Mouse (Mus musculus) yolk sac, embryonic 10.5 days (tissue): Measurements from ENCODE around the gene Stxbp6.

Experiments
- DNase-seq: peaks from one replicate; pipeline ENCODE4 v3.0.0-alpha.2; 2017; ENCODE audit warnings: low spot score

Stxbp6 gene

DNA sequence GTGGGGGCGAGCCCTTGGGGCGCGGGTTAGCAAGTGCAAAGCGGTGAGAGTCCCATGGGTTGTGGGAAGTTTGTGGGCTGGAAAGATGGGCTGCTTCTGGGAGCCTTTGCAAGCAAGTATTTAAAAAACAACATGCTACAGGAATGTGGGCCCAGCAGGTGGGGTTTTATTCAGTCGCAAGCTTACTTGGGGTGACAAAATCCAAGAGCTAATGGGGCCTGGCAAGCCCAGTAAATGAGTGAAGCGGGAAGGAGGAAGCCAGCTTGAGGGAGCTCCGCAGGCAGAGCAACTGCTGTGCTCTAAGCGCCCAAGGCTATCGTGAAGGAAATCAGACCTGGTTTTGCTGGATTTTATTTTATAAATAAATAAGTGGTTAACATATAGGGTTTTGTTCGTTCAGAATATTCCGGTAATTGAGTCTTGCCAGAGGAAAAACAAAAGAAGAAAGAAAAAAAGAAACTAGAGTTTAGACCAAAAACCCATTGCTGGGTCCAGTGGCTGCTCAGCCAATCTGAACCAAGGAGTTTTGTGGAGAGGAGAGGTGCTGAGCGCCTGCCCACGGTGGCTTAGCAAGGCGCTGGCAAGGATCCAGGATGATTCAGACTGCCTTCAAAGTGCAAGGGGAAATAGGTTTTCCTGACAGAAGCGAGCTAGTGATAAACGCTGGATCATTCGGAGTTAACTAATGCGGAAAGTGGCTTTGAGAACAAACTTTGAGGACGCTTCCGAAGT, at the start of gene Stxbp6:
Gene Stxbp6, minus strand, starts transcription at position 99 of the 732 bp plus-strand sequence.
- peak; percentile 70 for DNase-seq

DNA sequence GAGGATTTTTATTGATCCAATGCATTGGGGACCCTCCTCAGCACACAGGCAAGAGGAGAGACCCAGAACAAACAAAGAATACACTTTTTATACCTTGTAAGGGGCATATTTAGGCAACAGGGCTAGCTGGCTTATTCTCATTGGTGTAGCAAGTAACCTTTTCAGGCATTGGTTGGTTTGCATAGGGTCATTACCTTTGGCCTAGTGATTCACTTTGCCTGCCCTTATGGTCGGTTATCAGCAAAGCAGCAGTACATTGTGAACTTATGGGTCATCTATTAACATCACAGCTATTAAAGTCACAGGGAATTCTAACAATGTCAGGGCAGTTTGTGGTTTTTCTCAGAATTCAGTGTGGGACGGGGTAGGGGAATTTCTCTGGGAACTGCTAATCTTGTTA, 28.4 kb upstream of the Stxbp6 start:
- peak; percentile 59 for DNase-seq

DNA sequence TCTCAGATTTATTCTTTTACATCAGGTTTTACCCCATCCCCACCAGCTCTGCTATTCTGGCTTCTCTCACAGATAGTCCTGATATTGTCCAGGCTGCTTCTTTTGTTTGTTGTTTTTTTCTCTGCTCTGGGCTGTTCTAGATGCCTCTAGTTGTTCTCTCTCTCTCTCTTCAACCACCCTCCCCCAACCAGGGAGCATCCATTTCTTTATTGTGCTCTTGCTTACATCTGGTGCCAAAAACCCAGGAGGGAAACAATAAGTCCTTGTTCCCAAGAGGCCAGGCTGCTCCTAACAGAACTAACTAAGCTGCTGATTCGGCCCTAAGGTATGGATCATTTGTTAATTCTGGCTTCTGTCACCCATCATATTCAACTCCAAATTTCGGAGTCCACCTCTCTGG, 19.2 kb upstream of the Stxbp6 start:
- no peak for DNase-seq

DNA sequence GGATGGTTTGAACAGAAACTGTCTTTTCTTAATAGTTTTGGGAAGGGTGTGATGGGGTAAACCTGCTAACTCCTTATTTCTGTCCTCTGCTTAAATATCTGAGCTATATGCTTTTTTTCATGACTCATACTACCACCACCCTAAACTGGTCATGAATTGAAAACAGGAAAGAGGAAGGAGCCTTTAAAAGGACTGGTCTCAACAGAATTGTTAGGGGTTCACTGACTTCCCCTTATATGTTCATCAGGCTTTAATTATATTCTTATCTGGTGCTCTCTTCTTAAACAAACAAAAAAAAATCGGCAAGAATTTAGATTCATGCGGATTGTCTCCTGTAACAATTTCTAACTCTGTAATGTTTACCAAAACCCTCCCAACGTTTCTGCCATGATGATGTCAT, 17.9 kb upstream of the Stxbp6 start:
- DNase-seq: no peak

DNA sequence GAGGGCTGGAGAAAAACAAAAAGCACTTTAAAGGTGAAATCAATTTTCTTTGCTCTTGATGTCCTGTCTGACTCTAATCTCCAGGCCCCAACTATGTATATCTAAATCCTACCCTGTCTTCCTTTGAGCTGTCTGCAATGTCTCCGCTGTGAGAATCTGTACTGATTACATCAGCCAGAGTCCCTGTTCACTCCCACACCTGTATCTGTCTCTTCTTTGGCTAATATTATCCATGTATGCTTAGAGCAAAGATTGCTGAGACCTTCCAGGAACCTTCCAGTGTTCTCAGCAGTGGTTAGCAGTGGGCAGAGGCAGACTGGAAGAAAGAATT, 8.6 kb upstream of the Stxbp6 start:
- no peak for DNase-seq

DNA sequence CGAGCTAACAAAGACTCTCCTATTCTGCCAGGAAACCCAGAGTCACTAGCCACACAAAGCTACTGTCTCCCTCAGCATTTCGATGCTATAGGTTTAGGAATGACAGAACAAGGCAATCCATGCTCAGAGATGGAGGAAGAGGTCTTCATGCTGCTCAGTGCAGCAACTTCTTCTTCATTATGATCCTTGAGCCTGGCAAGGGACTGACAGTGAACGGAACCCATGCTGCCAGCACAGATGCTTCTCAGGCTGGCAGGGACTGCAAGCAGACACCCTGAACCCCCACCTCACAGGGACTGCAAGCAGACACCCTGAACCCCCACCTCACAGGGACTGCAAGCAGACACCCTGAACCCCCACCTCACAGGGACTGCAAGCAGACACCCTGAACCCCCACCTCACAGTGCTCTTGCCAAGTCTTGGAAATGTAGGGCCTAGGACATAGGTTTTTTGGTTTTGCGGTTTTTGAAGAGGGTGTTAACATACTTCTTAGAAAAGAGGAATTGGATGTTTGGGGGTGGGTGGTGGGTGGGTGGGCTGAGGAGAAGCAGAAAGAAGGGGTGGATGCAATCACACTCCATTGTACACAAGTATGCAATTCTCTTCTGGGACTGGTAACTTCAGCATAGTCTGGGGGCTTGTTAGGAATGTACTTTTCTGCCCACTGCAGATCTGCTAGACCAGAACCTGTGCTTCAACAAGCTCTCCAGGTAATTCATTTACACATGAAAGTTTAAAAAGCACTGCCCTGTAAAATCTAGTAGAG, 8.1 kb upstream of the Stxbp6 start:
- DNase-seq: no peak

DNA sequence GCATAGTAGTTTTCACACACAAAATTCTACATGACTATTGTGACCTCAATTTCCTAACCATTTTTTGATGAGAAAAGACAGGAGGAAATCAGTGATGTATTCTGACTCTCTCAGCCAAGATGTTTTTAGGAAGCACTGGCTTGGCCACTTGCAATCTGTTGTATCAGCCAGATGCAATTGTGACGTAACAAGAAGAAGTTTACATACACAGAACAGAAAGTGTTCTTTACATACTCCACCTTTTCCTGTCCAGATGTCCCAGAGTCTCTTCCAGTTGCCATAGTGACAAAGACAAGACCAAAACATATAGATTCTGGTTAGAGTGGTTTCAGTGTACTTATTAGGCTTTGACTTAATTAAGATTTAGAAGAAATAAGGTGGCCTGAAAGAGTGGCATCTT, 7.1 kb upstream of the Stxbp6 start:
- DNase-seq: no peak

DNA sequence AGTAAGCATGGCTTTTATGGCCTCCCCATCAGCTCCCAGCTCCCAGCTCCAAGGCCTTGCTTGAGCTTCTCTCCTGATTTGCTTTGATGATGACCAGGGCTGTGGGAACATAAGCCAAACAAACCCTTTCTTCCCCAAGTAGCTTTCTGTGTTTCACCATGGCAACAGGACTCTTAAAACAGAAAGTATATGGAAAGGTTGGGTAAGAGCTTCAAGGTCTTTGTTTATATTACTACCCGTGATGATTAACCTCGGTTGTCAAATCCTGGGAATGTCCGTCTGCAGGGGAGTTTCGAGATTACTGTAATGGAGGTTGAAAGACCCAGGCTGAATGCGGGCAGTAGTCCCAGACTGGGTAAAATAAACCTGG, 6.2 kb upstream of the Stxbp6 start:
- peak; percentile 69 for DNase-seq

DNA sequence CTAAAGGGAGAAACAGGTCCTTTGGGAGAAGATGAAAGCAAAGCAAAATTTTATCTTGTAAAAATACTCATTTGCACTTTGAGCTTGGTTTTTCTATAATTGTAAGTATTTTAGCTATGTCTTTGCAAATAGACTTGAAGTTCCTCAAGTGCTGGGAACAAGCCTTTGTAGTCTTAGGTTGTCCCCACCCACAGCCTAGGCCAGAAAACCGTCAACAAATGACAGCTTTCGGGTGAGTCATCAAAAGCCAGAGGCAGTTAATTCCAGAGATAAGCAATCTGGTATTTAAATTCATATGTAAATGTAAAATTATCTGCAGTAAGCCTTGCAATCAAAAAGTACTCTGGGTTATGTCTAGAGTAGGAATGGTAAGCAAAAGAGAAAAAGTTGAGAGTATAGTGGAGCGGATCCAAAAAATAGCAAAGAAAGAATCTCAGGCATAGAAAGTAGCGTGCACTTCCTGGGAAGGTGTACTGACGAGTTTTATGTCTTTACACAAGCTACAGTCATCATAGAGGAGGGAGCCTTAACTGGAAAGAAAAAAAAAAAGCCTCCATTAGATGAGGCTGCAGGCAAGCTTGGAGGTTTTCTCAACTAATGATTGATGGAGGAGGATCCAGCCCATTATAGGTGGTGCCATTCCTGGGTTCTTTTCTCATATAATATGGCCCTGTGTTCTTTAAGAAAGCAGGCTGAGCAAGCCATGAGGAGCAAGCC, 5.7 kb upstream of the Stxbp6 start:
- DNase-seq: no peak

DNA sequence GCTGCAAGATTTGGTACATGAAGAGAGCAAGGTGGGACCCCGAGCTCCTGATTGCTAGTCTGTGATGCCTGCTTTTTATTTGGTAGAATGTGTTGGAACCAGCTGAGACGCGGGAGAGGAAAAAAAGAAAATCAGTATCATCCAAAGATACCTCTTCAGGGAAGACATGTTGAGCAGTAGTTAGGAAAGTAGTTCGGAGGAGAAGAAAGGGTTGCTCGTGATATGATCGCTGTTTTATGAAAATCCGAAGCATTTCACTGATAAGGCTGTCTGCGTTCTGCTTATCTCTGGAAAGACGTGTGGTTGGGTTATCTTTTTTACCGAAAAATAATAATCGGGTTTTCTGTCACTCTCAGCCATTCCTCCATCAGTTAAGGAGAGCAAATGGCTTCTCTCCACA, 1.1 kb upstream of the Stxbp6 start:
- no peak for DNase-seq

DNA sequence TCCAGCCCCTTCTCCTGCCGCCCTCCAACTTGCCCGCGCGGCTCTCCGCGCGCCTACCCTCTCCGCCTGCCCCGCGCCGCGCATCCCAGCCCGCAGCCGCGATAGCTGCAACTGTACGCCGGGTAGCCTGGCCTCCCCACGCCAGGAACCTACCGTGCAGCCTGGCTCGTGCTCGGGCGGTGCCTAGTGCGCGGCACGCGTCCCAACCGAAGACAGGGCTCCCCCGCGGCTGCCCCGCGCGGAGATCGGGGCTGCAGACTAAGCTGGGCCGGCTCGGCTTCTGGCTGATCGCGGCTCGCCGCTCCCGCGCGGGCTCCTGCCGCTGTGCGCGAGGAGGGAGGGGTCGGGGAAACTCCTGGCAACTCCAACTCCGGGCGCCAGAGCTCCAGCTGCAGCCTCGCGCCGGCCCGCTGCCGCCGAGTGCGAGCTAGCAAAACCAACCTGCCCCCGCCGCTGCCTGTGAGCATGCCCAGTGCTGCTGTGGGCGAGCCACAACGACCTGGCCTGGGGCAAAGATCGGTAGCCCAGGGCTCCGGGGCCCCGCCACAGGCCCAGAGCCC, 387 bp downstream of the Stxbp6 start:
- DNase-seq: peak; percentile 84

DNA sequence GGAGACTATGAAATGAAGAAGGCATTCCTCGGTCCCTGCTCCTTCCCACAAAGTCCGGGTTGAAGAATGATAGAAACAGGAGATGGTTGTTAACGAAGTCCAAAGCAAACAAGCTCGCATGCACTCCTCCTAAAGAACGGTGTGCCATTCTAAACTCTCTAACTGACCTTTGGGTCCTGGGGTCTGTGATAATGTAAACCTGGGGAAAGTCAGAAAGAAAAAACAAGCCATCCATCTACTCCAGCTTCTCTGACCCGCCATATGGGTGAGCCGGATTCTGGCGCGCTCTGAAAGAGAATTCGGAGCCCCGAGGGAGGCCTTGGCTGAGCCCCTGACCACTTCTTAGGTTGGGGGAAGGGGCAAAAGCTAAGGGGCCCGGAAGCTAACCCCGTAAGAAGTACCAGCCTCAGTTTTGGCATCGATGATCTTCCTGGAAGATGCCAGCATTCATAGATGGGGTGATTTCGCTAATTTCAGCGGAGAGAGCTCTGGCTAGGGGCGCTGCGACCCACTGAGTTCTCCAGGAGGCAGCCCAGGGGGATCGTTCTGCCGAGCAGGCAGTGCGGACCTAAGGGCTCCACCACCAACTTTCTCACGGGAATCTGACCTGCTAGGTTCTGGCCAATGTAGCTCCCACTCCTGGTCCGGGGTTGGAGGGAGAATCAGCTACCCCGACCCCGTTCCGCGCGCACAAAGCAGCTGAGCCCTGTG, 1.0 kb downstream of the Stxbp6 start:
- DNase-seq: peak; percentile 60

DNA sequence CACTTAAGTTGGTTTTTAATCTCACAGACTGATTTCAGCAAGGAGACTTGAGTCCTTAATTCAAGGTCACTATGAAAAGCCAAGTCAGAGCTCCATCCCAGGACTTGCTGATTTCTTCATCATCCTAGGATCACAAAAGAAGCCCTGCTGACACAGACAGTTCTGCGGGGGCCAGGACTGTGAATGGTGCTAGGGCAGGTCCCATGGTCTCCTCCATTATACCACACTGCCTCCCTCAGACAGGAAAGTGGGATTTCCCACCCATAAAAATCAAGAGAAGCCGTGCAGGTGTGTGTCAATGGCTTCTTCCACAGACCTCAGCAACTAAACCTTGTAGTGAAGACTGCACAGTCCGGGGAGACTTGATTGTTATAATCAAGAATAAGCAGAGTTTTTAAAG, 2.3 kb downstream of the Stxbp6 start:
- DNase-seq: no peak

DNA sequence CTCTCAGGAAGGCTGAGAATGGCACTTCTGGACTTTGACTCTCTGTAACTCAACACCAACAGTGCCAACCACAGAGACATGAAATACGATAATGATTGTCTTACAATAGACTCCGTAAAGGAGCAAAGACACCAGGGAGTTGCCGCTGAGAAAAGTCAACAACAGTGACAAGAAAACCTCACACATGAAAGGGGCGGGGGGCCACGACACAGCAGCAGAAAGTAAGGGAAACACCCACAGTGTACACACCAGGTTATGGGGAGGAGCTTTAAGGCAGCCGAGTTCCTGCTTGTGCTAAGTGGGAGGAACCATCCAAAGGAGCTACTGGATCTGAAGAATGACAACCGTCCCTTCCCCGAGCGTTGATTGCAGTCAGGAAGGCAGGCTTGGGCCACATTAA, 4.3 kb downstream of the Stxbp6 start:
- DNase-seq: peak; percentile 50

DNA sequence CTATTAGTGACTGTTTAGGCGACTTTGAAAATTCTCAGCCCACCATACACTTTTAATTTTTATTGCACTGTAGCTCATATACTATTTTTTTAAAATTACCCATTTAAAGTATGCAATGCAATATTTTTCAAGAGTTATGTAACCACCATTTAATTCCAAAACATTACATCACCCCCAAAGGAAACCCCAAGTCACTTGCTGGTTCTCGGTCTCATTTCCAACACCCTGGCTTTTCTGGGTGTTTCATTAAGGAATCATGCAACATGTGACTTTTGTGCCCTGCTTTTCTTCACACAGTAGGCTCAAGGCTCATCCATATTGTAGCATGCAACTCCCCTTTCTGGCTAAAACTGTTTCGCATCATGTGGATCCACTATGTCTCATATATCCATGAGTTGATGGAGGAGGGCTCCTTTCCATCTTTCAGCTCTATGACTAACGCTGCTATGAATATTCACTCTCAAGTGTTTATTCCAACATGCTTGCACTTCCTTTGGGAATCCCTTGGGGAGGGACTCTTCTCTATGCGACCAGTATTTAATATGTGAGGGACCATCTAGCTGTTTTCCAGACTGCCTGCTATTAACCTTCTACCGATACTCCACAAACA, 6.3 kb downstream of the Stxbp6 start:
- DNase-seq: no peak

DNA sequence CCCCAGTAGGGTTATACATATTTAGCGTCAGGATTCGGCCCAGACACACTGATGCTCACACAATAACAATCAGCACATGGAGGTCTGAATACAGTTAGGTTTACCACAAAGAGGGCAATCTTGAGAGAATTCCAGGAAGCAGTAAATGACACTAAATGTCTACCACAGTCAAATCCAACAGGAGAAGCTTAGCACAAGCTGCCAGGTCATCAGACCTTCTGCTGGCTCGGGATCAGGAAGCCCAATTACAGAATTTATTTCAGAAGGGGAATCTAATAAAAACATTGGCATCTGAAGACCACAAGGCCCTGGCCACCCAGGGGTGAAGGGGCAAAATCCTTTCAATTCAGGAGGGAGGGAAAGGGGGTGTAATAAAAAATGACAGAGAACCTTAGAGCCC, 6.8 kb downstream of the Stxbp6 start:
- no peak for DNase-seq

DNA sequence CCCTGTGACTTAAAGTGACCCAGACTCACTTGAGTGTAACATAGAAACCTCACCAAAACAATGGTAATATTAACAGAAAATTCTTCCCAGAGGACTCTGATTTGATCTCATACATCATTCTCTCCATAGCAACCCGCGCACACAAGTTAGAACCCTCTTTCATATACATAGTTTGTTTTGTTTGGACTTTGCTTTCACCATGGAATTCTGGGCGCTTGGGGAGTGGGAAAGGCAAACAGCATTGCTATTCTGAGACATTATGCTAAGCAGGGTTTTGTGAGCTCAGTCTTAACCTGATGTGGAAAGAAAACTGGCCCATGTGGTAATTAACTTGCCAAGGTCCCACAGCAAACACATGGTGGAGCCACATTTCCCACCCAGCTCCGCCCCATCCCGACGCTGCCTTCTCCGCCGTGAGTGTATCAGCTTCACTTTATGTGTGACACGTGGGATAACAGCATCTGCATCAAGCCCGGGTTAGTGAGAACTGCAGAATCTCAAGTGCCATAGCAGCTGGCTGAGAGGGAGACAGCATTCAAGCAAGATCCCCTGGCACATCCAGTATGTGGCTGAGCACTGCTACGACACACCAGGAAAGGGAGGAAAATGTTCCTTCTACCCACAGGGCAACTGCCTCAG, 7.3 kb downstream of the Stxbp6 start:
- DNase-seq: peak; percentile 61

DNA sequence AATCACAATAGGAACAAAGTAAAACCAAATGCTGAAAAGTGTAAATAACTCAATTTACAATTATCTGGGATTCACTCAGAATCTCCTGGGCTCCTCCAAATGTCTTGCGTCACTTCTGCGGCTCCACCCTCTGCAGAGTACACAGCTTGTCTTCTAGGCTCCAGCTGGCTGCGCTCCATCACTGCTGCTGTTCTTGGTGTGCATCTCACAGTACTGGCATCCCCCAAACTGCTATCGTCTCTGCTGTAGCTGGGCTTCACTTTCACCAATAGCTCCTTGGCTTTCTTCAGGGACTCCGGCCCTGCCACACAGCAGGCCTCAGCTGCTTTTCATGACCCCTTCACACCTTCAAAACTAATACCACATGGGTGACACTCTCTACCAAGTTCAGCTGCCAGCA, 10.9 kb downstream of the Stxbp6 start:
- DNase-seq: no peak

DNA sequence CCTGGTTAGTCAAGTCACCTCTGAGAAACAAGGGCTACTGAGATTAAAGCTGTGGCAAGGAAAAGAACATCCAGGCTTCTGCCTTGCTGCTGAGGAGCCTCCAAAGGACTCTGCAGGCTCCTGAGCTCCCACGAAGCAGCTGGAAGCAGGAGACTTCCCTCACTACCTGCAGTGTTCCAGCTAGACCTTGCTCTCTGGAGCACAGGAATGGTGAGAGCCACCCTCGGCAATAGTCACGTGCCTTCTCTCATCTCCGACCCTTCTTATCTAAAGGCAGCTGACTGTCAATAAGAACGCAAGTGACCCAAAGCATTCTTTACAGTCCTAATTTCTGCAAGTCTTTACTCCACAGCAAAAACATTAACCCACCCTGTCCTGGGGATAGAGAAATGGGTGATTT, 13.2 kb downstream of the Stxbp6 start:
- peak; percentile 71 for DNase-seq

DNA sequence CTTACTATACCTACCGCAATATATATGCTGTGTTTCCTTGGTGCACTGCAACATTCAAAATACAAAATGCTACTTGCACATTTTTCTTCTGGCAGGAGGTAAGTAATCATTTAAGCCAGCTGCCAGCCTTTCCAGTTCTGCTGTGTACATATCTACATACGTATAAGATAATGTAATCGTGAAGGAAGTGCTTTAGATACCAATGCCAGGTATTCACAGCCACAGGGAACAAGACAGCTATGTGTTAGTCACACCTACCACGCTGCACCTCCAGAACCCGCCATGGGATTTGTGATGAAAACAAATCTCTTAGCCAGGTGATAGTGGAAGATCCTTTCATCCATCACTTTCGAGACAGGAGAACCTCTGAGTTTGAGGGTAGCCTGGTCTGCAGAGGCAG, 13.7 kb downstream of the Stxbp6 start:
- no peak for DNase-seq

DNA sequence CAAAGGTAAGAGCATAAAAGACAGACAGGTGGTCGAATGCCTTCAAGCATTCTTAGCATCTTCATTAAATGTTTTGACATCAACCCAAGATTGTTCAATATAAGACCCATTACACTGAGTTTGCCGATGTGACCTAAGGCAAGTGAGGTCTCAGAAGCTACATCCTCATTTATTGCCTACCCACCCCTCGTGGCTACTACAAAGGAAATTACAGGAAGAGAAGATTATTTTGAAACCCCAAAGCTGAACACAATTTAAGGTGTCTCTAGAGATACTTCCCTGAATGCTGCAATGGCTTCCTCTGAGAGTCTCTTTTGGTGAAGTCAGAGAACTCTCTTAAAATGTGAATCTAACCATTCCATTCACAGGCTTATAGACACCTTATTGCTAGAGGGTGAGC, 16.5 kb downstream of the Stxbp6 start:
- no peak for DNase-seq
